Mouse (Mus musculus): ENCODE measurements around the gene Braf. TPM values are rescaled to one million over a fixed set of nuclear protein-coding genes. Genes with fewer than 3 reads are reported as not detected.
"Not testable (repeated sequence)": the region's sequence is repeated elsewhere in the genome, so short reads cannot be mapped to it uniquely, and the experiment has no call there.

Braf gene
- polyA plus RNA-seq (2014; fragmentation: Nextera tagmentation; extraction: Ambion mirVana): 11.4 and 13.5 TPM in 2 replicates

GRCm38 (mm10) chr6:39724866-39725711 is at the start of gene Braf:
TSS of gene Braf (minus strand) at chr6:39725463.
- ATAC-seq (replicated peaks; ENCODE audit: insufficient number of reproducible peaks, low FRiP score, low TSS enrichment): peak; percentile 88
- H3K9ac ChIP-seq (ENCODE audit: low read depth, low read length): peak within 1 kb of the TSS; percentile 95
- no peaks in the 10 kb centered on the region for H3K36me3 ChIP-seq (ENCODE audit: control insufficient read depth, insufficient read depth, low read length)
- H3K4me3 ChIP-seq (ENCODE audit: low read depth, low read length): peak within 1 kb of the TSS; percentile 94
- no peaks in the 10 kb centered on the region for H3K27me3 ChIP-seq (ENCODE audit: control insufficient read depth, insufficient read depth, low read length)
- peak within 1 kb of the TSS; percentile 90 for H3K4me2 ChIP-seq
- peaks cover 17% of the 10 kb centered on the region for H3K4me1 ChIP-seq (ENCODE audit: control insufficient read depth, insufficient read depth, low read length)
- under 1% methylated on average over 52 of the region's 101 CpGs for WGBS (ENCODE audit: insufficient replicate concordance)
- peak within 1 kb of the TSS; percentile 96 for H3K27ac ChIP-seq (ENCODE audit: low read depth, low read length)
- no peaks in the 10 kb centered on the region for H3K9me3 ChIP-seq (replicated peaks; ENCODE audit: control insufficient read depth, low read length)

GRCm38 (mm10) chr6:39775029-39775428 is 49.8 kb upstream of the Braf start:
- Histone ChIP-seq H3K4me1 (ENCODE audit: control insufficient read depth, insufficient read depth, low read length) (no peaks in the 10 kb centered on the region), H3K4me3 (ENCODE audit: low read depth, low read length) (no peak overlapping the region), H3K4me2 (no peak overlapping the region), H3K27me3 (ENCODE audit: control insufficient read depth, insufficient read depth, low read length) (no peaks in the 10 kb centered on the region), H3K36me3 (ENCODE audit: control insufficient read depth, insufficient read depth, low read length) (no peaks in the 10 kb centered on the region), H3K27ac (ENCODE audit: low read depth, low read length) (no peak overlapping the region), H3K9ac (ENCODE audit: low read depth, low read length) (no peak overlapping the region), H3K9me3 (replicated peaks; ENCODE audit: control insufficient read depth, low read length) (no peaks in the 10 kb centered on the region)
- 81% methylated on average over 9 of the region's 9 CpGs for WGBS (ENCODE audit: insufficient replicate concordance)
- no peak for ATAC-seq (replicated peaks; ENCODE audit: insufficient number of reproducible peaks, low FRiP score, low TSS enrichment)

- Histone ChIP-seq H3K4me3 (ENCODE audit: low read depth, low read length) (no peak overlapping the region), H3K36me3 (ENCODE audit: control insufficient read depth, insufficient read depth, low read length) (no peaks in the 10 kb centered on the region), H3K4me2 (no peak overlapping the region), H3K9ac (ENCODE audit: low read depth, low read length) (no peak overlapping the region), H3K4me1 (ENCODE audit: control insufficient read depth, insufficient read depth, low read length) (no peaks in the 10 kb centered on the region), H3K27ac (ENCODE audit: low read depth, low read length) (no peak overlapping the region), H3K9me3 (replicated peaks; ENCODE audit: control insufficient read depth, low read length) (no peaks in the 10 kb centered on the region), H3K27me3 (ENCODE audit: control insufficient read depth, insufficient read depth, low read length) (no peaks in the 10 kb centered on the region)
- ATAC-seq (replicated peaks; ENCODE audit: insufficient number of reproducible peaks, low FRiP score, low TSS enrichment): no peak
- WGBS (ENCODE audit: insufficient replicate concordance): 92% methylated on average over 2 of the region's 2 CpGs
Measured at GRCm38 (mm10) chr6:39757229-39757628, 32.0 kb upstream of the Braf start.

GRCm38 (mm10) chr6:39749881-39750280 is 24.6 kb upstream of the Braf start:
- Histone ChIP-seq H3K4me1 (ENCODE audit: control insufficient read depth, insufficient read depth, low read length) (peaks cover 3% of the 10 kb centered on the region; the same call in 1 of the 2 replicates), H3K36me3 (ENCODE audit: control insufficient read depth, insufficient read depth, low read length) (no peaks in the 10 kb centered on the region), H3K9ac (ENCODE audit: low read depth, low read length) (no peak overlapping the region), H3K4me2 (no peak overlapping the region), H3K27ac (ENCODE audit: low read depth, low read length) (no peak overlapping the region), H3K9me3 (replicated peaks; ENCODE audit: control insufficient read depth, low read length) (no peaks in the 10 kb centered on the region), H3K4me3 (ENCODE audit: low read depth, low read length) (no peak overlapping the region), H3K27me3 (ENCODE audit: control insufficient read depth, insufficient read depth, low read length) (no peaks in the 10 kb centered on the region)
- no peak for ATAC-seq (replicated peaks; ENCODE audit: insufficient number of reproducible peaks, low FRiP score, low TSS enrichment)
- 11% methylated on average over 6 of the region's 6 CpGs for WGBS (ENCODE audit: insufficient replicate concordance)

DNA sequence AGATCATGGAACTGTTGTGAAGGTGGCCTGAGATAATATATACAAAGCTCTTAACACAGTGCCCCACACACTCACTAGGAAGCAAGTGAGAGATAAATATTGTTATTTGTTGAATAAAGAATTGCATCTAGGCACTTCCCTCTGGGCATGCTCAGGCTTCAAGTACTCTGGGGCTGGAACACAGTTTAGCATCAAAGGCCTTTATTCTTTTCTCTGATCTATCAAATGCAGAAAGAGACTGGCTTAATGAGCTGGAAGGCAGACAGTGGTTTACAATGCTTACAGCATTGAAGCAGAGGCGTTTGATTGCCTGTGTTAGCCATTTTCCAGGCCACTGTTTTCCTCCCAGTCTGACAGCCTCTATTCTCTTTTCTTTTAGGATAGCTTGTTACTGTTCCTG is 21.8 kb upstream of the Braf start:
- Histone ChIP-seq H3K4me3 (ENCODE audit: low read depth, low read length) (no peak overlapping the region), H3K9ac (ENCODE audit: low read depth, low read length) (no peak overlapping the region), H3K4me1 (ENCODE audit: control insufficient read depth, insufficient read depth, low read length) (peaks cover 3% of the 10 kb centered on the region; the same call in 1 of the 2 replicates), H3K36me3 (ENCODE audit: control insufficient read depth, insufficient read depth, low read length) (no peaks in the 10 kb centered on the region), H3K9me3 (replicated peaks; ENCODE audit: control insufficient read depth, low read length) (no peaks in the 10 kb centered on the region), H3K27ac (ENCODE audit: low read depth, low read length) (no peak overlapping the region), H3K27me3 (ENCODE audit: control insufficient read depth, insufficient read depth, low read length) (no peaks in the 10 kb centered on the region), H3K4me2 (no peak overlapping the region)
- ATAC-seq (replicated peaks; ENCODE audit: insufficient number of reproducible peaks, low FRiP score, low TSS enrichment): no peak
- 57% methylated on average over 1 of the region's 1 CpGs for WGBS (ENCODE audit: insufficient replicate concordance)

DNA sequence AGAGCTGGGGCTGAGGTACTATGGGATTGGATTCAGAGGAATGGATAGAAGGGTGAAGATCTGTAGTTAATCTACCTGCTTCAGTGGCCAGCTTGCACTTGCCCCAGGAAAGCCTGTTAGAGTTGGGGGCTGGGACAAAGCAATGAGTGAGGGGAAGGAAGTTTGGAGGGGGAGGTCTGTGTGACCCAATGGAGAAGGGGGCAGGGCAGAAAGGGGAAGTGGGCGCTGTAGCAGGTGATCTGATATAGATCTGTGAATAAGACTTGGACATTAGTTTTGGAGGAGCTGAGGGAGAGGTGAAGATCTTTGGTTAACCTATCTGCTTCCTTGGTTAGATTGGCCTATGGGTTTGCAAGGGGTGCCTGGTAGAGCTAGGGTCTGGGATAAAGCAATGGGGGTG is 20.2 kb upstream of the Braf start:
- Histone ChIP-seq H3K4me1 (ENCODE audit: control insufficient read depth, insufficient read depth, low read length) (peaks cover 3% of the 10 kb centered on the region; the same call in 1 of the 2 replicates), H3K36me3 (ENCODE audit: control insufficient read depth, insufficient read depth, low read length) (no peaks in the 10 kb centered on the region), H3K9me3 (replicated peaks; ENCODE audit: control insufficient read depth, low read length) (no peaks in the 10 kb centered on the region), H3K27ac (ENCODE audit: low read depth, low read length) (no peak overlapping the region), H3K27me3 (ENCODE audit: control insufficient read depth, insufficient read depth, low read length) (no peaks in the 10 kb centered on the region), H3K4me3 (ENCODE audit: low read depth, low read length) (no peak overlapping the region), H3K4me2 (no peak overlapping the region), H3K9ac (ENCODE audit: low read depth, low read length) (no peak overlapping the region)
- ATAC-seq (replicated peaks; ENCODE audit: insufficient number of reproducible peaks, low FRiP score, low TSS enrichment): no peak
- whole genome bisulfite sequencing (ENCODE audit: insufficient replicate concordance): 92% methylated on average over 1 of the region's 1 CpGs

GRCm38 (mm10) chr6:39739698-39740097 is 14.4 kb upstream of the Braf start:
- not testable (repeated sequence) for H3K27me3 ChIP-seq (ENCODE audit: control insufficient read depth, insufficient read depth, low read length); H3K4me1 ChIP-seq (ENCODE audit: control insufficient read depth, insufficient read depth, low read length); ATAC-seq (replicated peaks; ENCODE audit: insufficient number of reproducible peaks, low FRiP score, low TSS enrichment); H3K4me3 ChIP-seq (ENCODE audit: low read depth, low read length); H3K27ac ChIP-seq (ENCODE audit: low read depth, low read length); H3K4me2 ChIP-seq; H3K36me3 ChIP-seq (ENCODE audit: control insufficient read depth, insufficient read depth, low read length); H3K9ac ChIP-seq (ENCODE audit: low read depth, low read length); H3K9me3 ChIP-seq (replicated peaks; ENCODE audit: control insufficient read depth, low read length)
- 87% methylated on average over 9 of the region's 9 CpGs for WGBS (ENCODE audit: insufficient replicate concordance)

- no peaks in the 10 kb centered on the region for H3K27me3 ChIP-seq (ENCODE audit: control insufficient read depth, insufficient read depth, low read length)
- no peaks in the 10 kb centered on the region for H3K9me3 ChIP-seq (replicated peaks; ENCODE audit: control insufficient read depth, low read length)
- WGBS (ENCODE audit: insufficient replicate concordance): 84% methylated on average over 5 of the region's 5 CpGs
- peaks cover 9% of the 10 kb centered on the region for H3K4me1 ChIP-seq (ENCODE audit: control insufficient read depth, insufficient read depth, low read length)
- no peak overlapping the region for H3K4me2 ChIP-seq
- no peaks in the 10 kb centered on the region for H3K36me3 ChIP-seq (ENCODE audit: control insufficient read depth, insufficient read depth, low read length)
- no peak overlapping the region for H3K9ac ChIP-seq (ENCODE audit: low read depth, low read length)
- no peak overlapping the region for H3K27ac ChIP-seq (ENCODE audit: low read depth, low read length)
- H3K4me3 ChIP-seq (ENCODE audit: low read depth, low read length): no peak overlapping the region
- no peak for ATAC-seq (replicated peaks; ENCODE audit: insufficient number of reproducible peaks, low FRiP score, low TSS enrichment)
Measured at GRCm38 (mm10) chr6:39728095-39728494, 2.8 kb upstream of the Braf start.

- WGBS (ENCODE audit: insufficient replicate concordance): 80% methylated on average over 3 of the region's 3 CpGs
- Histone ChIP-seq H3K4me2 (no peak overlapping the region), H3K4me1 (ENCODE audit: control insufficient read depth, insufficient read depth, low read length) (peaks cover 14% of the 10 kb centered on the region)
Measured at GRCm38 (mm10) chr6:39726149-39726548, 886 bp upstream of the Braf start.

More at GRCm38 (mm10) chr6:39726149-39726548, 886 bp upstream of the Braf start:
- ATAC-seq (replicated peaks; ENCODE audit: insufficient number of reproducible peaks, low FRiP score, low TSS enrichment): no peak
- Histone ChIP-seq H3K27ac (ENCODE audit: low read depth, low read length) (no peak overlapping the region), H3K9ac (ENCODE audit: low read depth, low read length) (no peak overlapping the region), H3K4me3 (ENCODE audit: low read depth, low read length) (no peak overlapping the region), H3K27me3 (ENCODE audit: control insufficient read depth, insufficient read depth, low read length) (no peaks in the 10 kb centered on the region), H3K36me3 (ENCODE audit: control insufficient read depth, insufficient read depth, low read length) (no peaks in the 10 kb centered on the region), H3K9me3 (replicated peaks; ENCODE audit: control insufficient read depth, low read length) (no peaks in the 10 kb centered on the region)

All from heart, embryonic 11.5 days (tissue).